Mouse (Mus musculus) mesoderm, embryonic 11.5 days (tissue): Measurements from ENCODE around the gene Nat8f5.
"Not testable (repeated sequence)": the region's sequence is repeated elsewhere in the genome, so short reads cannot be mapped to it uniquely, and the experiment has no call there.

Source experiments
- DNase-seq: peaks from one replicate; pipeline ENCODE4 v3.0.0-alpha.2; 2012; ENCODE audit warnings: low read depth, low spot score

Gene Nat8f5

GRCm38 (mm10) chr6:85836098-85836497 lies 15.3 kb upstream of the Nat8f5 start:
- DNase-seq, result not testable (repeated sequence)

DNA sequence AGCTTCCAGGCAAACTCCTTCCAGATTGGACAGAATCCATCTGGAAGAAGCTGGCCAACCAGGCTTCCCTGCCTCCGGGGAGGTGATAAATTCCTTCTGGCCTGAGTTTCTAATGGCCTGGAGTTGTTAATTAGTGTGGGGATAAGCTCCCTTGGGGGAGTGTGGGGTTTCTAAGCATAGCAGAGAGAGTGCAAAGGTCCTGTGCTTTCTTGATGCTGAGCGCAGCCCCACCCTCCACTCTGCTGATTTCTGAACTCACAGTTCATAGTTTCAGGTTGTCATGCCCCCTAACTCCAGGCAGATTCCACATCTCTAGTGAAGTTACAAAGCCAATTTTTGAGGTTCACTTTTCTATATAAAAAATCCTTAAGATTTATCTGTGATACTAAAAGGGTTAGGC lies 14.3 kb upstream of the Nat8f5 start:
- DNase-seq, result not testable (repeated sequence)

- DNase-seq, result not testable (repeated sequence)
Observed at GRCm38 (mm10) chr6:85834504-85835100, 13.8 kb upstream of the Nat8f5 start.

- no peak for DNase-seq
Observed at GRCm38 (mm10) chr6:85831796-85832321, 11.1 kb upstream of the Nat8f5 start, which contains the start of gene Nat8. Nat8 (minus strand) TSS chr6:85832082.

- no peak for DNase-seq
Observed at GRCm38 (mm10) chr6:85829462-85829861, 8.7 kb upstream of the Nat8f5 start.

GRCm38 (mm10) chr6:85825886-85826285 lies 5.1 kb upstream of the Nat8f5 start:
- no peak for DNase-seq

- no peak for DNase-seq
Observed at GRCm38 (mm10) chr6:85823382-85824090, 2.8 kb upstream of the Nat8f5 start.

GRCm38 (mm10) chr6:85822286-85822685 lies 1.5 kb upstream of the Nat8f5 start:
- no peak for DNase-seq

GRCm38 (mm10) chr6:85818338-85818737 lies 2.4 kb downstream of the Nat8f5 start:
- no peak for DNase-seq

GRCm38 (mm10) chr6:85813339-85813738 lies 7.4 kb downstream of the Nat8f5 start:
- DNase-seq, result no peak

DNA sequence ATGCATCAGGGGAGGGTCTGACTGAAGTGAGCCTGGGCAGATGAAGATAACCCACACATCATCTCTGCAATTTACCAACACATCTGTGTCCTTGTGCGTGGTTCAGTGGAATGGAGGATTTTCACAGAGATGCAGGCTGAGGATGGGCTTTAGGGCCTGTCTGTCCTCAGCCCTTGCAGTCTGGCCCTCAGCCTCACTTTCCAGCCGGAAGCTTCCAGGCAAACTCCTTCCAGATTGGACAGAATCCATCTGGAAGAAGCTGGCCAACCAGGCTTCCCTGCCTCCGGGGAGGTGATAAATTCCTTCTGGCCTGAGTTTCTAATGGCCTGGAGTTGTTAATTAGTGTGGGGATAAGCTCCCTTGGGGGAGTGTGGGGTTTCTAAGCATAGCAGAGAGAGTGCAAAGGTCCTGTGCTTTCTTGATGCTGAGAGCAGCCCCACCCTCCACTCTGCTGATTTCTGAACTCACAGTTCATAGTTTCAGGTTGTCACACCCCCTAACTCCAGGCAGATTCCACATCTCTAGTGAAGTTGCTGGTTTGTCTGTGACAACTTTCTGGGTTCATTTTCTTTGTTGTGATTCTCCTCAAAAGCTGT lies 9.7 kb downstream of the Nat8f5 start:
- not testable (repeated sequence) for DNase-seq

DNA sequence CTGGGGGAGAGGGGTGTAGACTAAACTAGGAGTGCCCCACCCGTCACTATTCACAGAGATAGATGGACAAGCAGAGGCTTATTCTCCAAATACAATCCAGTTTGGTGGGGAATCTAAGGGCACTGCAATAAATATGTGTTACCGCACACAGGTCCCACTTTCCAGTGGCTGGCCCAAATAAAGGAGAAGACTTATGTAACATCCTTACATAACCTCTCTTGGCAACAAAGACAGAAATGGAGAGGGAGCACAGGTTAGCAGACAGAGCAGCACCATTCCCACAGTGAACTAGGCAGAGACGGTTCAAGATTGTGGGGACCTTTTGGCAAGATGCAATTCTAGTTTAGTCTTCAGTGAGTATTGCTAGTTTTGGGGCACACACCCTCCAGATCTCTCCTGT lies 10.3 kb downstream of the Nat8f5 start:
- DNase-seq, result not testable (repeated sequence)

- not testable (repeated sequence) for DNase-seq
Observed at GRCm38 (mm10) chr6:85809784-85810183, 11.0 kb downstream of the Nat8f5 start.

GRCm38 (mm10) chr6:85803180-85803579 lies 17.6 kb downstream of the Nat8f5 start:
- DNase-seq, result not testable (repeated sequence)
